Mouse (Mus musculus): ENCODE data around the gene Polr2l. TPM values are rescaled to one million over a fixed set of nuclear protein-coding genes. Genes with fewer than 3 reads are reported as not detected.
A peak's percentile ranks its signal among the peaks of the same experiment; 100 is the strongest.

The Polr2l gene
- polyA plus RNA-seq, 2 experiments: 24.6 to 52.4 TPM

DNA sequence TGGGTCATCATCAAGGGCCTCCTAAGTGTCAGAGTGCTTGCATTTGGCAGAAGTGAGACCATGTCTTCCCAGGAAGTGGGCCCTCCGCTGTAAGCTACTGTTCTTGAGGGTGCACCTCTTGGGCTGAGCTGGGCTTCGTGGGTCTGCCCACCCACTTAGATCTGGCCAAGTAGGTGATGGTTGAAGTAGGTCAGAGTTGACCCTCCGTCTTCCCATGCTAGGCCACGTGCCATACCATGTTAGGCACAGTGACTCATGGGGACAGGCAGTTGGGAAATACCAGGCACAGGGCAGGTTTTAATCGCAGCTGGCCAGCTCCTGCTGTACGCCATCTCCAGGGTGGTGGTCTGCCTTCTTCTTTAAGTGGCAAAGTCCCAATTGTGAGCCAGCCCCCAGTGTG is 18.2 kb downstream of the Polr2l start:
- WGBS (ENCODE audit: insufficient replicate concordance): 78% methylated on average over 6 of the region's 6 CpGs
- H3K27ac ChIP-seq: no peak overlapping the region
- peaks cover 7 to 16% of the 10 kb centered on the region in 2 experiments for H3K4me1 ChIP-seq (replicated peaks; ENCODE audit: control insufficient read depth in 2 of 2, insufficient read depth in 2 of 2, low read length in 1 of 2)
- no peak overlapping the region for H3K4me3 ChIP-seq (ENCODE audit: insufficient read depth in 1 of 2, low read depth in 2 of 2, low read length in 2 of 2)
- DNase-seq (ENCODE audit: low read depth in 3 of 3, low spot score in 3 of 3): no peak
- H3K27me3 ChIP-seq (ENCODE audit: control insufficient read depth, insufficient read depth, low read length): peaks cover 16% of the 10 kb centered on the region
- no peaks in the 10 kb centered on the region for H3K9me3 ChIP-seq (ENCODE audit: control insufficient read depth, low read length)
- H3K9ac ChIP-seq (replicated peaks): no peak overlapping the region
- no peak overlapping the region for H3K4me2 ChIP-seq (ENCODE audit: low read depth)
- TF ChIP-seq EP300 (IDR thresholded peaks at IDR 0.05; ENCODE audit: low read depth): no peak
- no peak for TF ChIP-seq CTCF (IDR thresholded peaks at IDR 0.05; ENCODE audit: low read depth)
- H3K36me3 ChIP-seq (replicated peaks; ENCODE audit: control insufficient read depth, insufficient read depth, low read depth): peaks cover 4% of the 10 kb centered on the region; the same call in 1 of the 2 replicates
- ATAC-seq (ENCODE audit: insufficient read depth): no peak

DNA sequence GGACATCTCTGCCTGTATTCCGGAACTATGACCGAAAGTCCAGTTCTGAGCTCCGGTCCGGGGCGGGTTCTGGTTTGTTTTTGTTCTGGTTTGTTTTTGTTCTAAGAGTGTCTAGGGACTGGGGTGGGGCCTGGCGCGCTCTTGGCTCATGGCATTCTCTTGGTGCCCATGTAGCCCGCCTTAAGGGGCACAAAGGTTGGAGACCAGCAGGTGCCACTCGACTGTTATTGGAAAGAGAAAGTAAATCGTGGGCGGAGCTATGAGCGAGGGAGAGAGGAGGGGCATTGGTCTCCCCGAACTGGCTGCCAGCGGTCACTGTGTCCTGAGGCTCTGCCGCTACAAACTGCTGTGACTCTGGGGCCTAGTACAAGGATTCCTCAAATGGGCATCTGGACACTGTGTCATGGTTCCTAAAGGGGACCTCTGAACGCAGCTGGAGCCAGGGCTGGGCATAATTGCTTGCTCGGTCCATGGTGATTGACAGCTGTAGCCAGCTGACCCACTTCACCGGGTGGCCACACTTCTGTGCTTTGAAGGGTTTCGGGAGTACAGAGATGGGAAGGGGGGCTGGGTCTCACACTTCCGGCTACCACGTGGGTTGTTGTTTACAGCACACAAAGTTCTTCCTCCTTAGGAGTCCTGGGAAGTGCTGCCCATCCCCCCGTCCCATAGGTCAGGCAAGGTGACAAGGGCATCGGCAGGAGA is 19.2 kb downstream of the Polr2l start:
- ATAC-seq (ENCODE audit: insufficient read depth): peak; percentile 28
- peaks cover 7 to 17% of the 10 kb centered on the region in 2 experiments for H3K4me1 ChIP-seq (replicated peaks; ENCODE audit: control insufficient read depth in 2 of 2, insufficient read depth in 2 of 2, low read length in 1 of 2)
- WGBS (ENCODE audit: insufficient replicate concordance): 2% methylated on average over 23 of the region's 23 CpGs

GRCm38 (mm10) chr7:141454967-141455551 is 19.9 kb downstream of the Polr2l start, which contains the start of gene Pnpla2:
Gene Pnpla2, plus strand, starts transcription at chr7:141455198.
- DNase-seq (ENCODE audit: low read depth in 3 of 3, low spot score in 3 of 3): peak; percentile 85 to 86 (median 85)
- TF ChIP-seq CTCF (IDR thresholded peaks at IDR 0.05; ENCODE audit: low read depth) (peak; percentile 28), EP300 (IDR thresholded peaks at IDR 0.05; ENCODE audit: low read depth) (no peak)
- H3K9me3 ChIP-seq (ENCODE audit: control insufficient read depth, low read length): no peaks in the 10 kb centered on the region
- H3K4me2 ChIP-seq (ENCODE audit: low read depth): peak within 1 kb of the TSS; percentile 85
- H3K27me3 ChIP-seq (ENCODE audit: control insufficient read depth, insufficient read depth, low read length): no peaks in the 10 kb centered on the region; the same call in none of the 2 replicates
- H3K27ac ChIP-seq: peak within 1 kb of the TSS; percentile 54
- under 1% methylated on average over 45 of the region's 45 CpGs for WGBS (ENCODE audit: insufficient replicate concordance)
- H3K9ac ChIP-seq (replicated peaks): peak within 1 kb of the TSS; percentile 61
- peaks cover 7 to 19% of the 10 kb centered on the region in 2 experiments for H3K4me1 ChIP-seq (replicated peaks; ENCODE audit: control insufficient read depth in 2 of 2, insufficient read depth in 2 of 2, low read length in 1 of 2)
- H3K36me3 ChIP-seq (replicated peaks; ENCODE audit: control insufficient read depth, insufficient read depth, low read depth): peaks cover 21% of the 10 kb centered on the region
- ATAC-seq (ENCODE audit: insufficient read depth): peak; percentile 88
- H3K4me3 ChIP-seq (ENCODE audit: insufficient read depth in 1 of 2, low read depth in 2 of 2, low read length in 2 of 2): peak within 1 kb of the TSS; percentile 69 to 88

More for the DNA sequence above, 19.2 kb downstream of the Polr2l start:
- Histone ChIP-seq H3K4me3 (ENCODE audit: insufficient read depth in 1 of 2, low read depth in 2 of 2, low read length in 2 of 2) (peak overlapping the region; percentile 69 to 88), H3K9me3 (ENCODE audit: control insufficient read depth, low read length) (no peaks in the 10 kb centered on the region), H3K27ac (peak overlapping the region; percentile 54), H3K27me3 (ENCODE audit: control insufficient read depth, insufficient read depth, low read length) (peaks cover 7% of the 10 kb centered on the region), H3K9ac (replicated peaks) (peak overlapping the region; percentile 61), H3K4me2 (ENCODE audit: low read depth) (peak overlapping the region; percentile 85), H3K36me3 (replicated peaks; ENCODE audit: control insufficient read depth, insufficient read depth, low read depth) (peaks cover 14% of the 10 kb centered on the region)
- TF ChIP-seq EP300 (IDR thresholded peaks at IDR 0.05; ENCODE audit: low read depth): no peak
- no peak; the same call in 1 of the 2 replicates for TF ChIP-seq CTCF (IDR thresholded peaks at IDR 0.05; ENCODE audit: low read depth)
- DNase-seq (ENCODE audit: low read depth in 3 of 3, low spot score in 3 of 3): peak in 1 of 3 experiments; percentile 66

DNA sequence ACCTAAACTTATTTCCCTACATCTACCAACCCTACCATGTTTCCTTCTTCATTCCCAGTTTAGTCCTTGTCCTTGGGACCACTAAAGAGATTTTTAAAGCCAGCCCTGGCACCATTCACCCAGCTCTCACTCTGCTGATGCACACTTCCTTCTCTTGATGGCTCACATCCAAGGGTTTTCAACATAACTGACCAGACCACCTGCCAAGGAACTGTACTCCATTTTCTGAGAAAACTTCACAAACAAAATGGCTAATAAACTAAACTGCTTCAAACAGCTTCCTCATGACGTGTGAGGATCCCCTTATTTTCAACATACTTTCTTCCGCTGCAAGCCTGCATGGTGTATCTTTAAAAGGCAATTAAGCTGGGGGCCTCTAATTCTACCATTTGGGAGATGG is 21.3 kb downstream of the Polr2l start:
- WGBS (ENCODE audit: insufficient replicate concordance): 65% methylated on average over 2 of the region's 2 CpGs

DNA sequence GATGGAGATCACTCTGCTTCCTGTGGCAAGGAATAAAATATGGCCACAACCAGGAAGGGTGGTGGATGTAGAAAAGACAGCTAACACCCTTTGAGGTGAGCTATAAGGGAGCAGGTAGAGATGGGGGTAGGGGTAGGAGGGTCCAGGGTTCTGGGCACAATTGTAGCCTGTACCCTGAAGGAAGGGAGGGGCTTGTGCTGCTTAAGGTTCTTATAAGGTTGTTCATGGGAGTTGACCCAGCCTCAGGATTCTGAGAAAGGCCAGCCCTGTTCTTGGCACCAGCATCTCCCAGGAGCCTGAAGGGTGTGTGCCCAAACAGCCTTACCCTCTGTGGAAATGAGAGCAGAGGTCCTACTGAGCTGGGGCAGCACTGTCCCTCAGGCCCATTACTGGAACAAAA is 23.0 kb downstream of the Polr2l start:
- Histone ChIP-seq H3K27me3 (ENCODE audit: control insufficient read depth, insufficient read depth, low read length) (no peaks in the 10 kb centered on the region), H3K27ac (no peak overlapping the region; the same call in 1 of the 2 replicates), H3K4me2 (ENCODE audit: low read depth) (no peak overlapping the region), H3K4me3 (ENCODE audit: insufficient read depth in 1 of 2, low read depth in 2 of 2, low read length in 2 of 2) (no peak overlapping the region), H3K4me1 (replicated peaks; ENCODE audit: control insufficient read depth in 2 of 2, insufficient read depth in 2 of 2, low read length in 1 of 2) (peaks cover 15 to 31% of the 10 kb centered on the region in 2 experiments), H3K9me3 (ENCODE audit: control insufficient read depth, low read length) (no peaks in the 10 kb centered on the region), H3K36me3 (replicated peaks; ENCODE audit: control insufficient read depth, insufficient read depth, low read depth) (peaks cover 40% of the 10 kb centered on the region), H3K9ac (replicated peaks) (no peak overlapping the region; the same call in 1 of the 2 replicates)
- TF ChIP-seq CTCF (IDR thresholded peaks at IDR 0.05; ENCODE audit: low read depth) (no peak), EP300 (IDR thresholded peaks at IDR 0.05; ENCODE audit: low read depth) (no peak)
- no peak for DNase-seq (ENCODE audit: low read depth in 3 of 3, low spot score in 3 of 3)
- no peak for ATAC-seq (ENCODE audit: insufficient read depth)

More for the DNA sequence above, 21.3 kb downstream of the Polr2l start:
- Histone ChIP-seq H3K36me3 (replicated peaks; ENCODE audit: control insufficient read depth, insufficient read depth, low read depth) (peaks cover 35% of the 10 kb centered on the region), H3K4me1 (replicated peaks; ENCODE audit: control insufficient read depth in 2 of 2, insufficient read depth in 2 of 2, low read length in 1 of 2) (peaks cover 9 to 28% of the 10 kb centered on the region in 2 experiments), H3K27ac (no peak overlapping the region), H3K4me3 (ENCODE audit: insufficient read depth in 1 of 2, low read depth in 2 of 2, low read length in 2 of 2) (no peak overlapping the region), H3K4me2 (ENCODE audit: low read depth) (no peak overlapping the region), H3K27me3 (ENCODE audit: control insufficient read depth, insufficient read depth, low read length) (no peaks in the 10 kb centered on the region), H3K9ac (replicated peaks) (no peak overlapping the region), H3K9me3 (ENCODE audit: control insufficient read depth, low read length) (no peaks in the 10 kb centered on the region)
- ATAC-seq (ENCODE audit: insufficient read depth) (no peak), DNase-seq (ENCODE audit: low read depth in 3 of 3, low spot score in 3 of 3) (no peak)
- TF ChIP-seq CTCF (IDR thresholded peaks at IDR 0.05; ENCODE audit: low read depth) (no peak), EP300 (IDR thresholded peaks at IDR 0.05; ENCODE audit: low read depth) (no peak)

Data from liver, embryonic 14.5 days (tissue).